Comparison of ENCODE assay signal across 9 mouse cellular contexts in genomic region chr12:85366271-85366670, GRCm38 (mm10). TPM values are rescaled to one million over a fixed set of nuclear protein-coding genes. Genes with fewer than 3 reads are reported as not detected.
A peak's percentile ranks its signal among the peaks of the same experiment; 100 is the strongest.
DNase-seq lines count a peak whose midpoint lies in the region; ATAC-seq and TF ChIP-seq lines count a peak whose summit lies in the region.
"Had no signal": no experiment of that assay in that cellular context is flagged by ENCODE, and none has a peak within 500 bp of the region (broad histone marks: within the 10 kb centered on the region; RNA-seq: fewer than 3 reads in every experiment).

No protein-coding gene starts in this region.

- TF ChIP-seq POLR2A in cerebellum, adult 2 months (IDR thresholded peaks at IDR 0.05; ENCODE audit: borderline replicate concordance, insufficient read depth, low read length): no peak
- no peak for TF ChIP-seq POLR2A in liver, adult 2 months (IDR thresholded peaks at IDR 0.05; ENCODE audit: extremely low read depth, insufficient read depth, low read length)

- TF ChIP-seq CTCF in cerebellum, adult 2 months (IDR thresholded peaks at IDR 0.05; ENCODE audit: borderline replicate concordance, insufficient read depth, low read depth, low read length): no peak
- TF ChIP-seq CTCF in liver, adult 2 months (IDR thresholded peaks at IDR 0.05; ENCODE audit: low read depth, low read length): 0 out of 2 replicates have a peak, but pooled peaks have one; percentile 22
- TF ChIP-seq CTCF in midbrain, postnatal 0 days (IDR thresholded peaks at IDR 0.05): peak; percentile 11; the same call in 1 of the 2 replicates

- intact Hi-C loops in heart, postnatal 10 days (cut with DNase I): no loop called here

- peaks cover 56% of the 10 kb centered on the region for H3K79me2 ChIP-seq in liver, adult 2 months (ENCODE audit: control insufficient read depth, insufficient read depth, low read length)

- no peak overlapping the region for H3K27ac ChIP-seq in cerebellum, adult 2 months (ENCODE audit: insufficient read depth, low read length)
- no peak overlapping the region for H3K27ac ChIP-seq in liver, adult 2 months (replicated peaks; ENCODE audit: insufficient read depth, low read depth, low read length)
- H3K27ac ChIP-seq in liver, embryonic 11.5 days (ENCODE audit: low read depth, low read length): no peak overlapping the region
- H3K27ac ChIP-seq in midbrain, postnatal 0 days (ENCODE audit: low read depth, low read length): no peak overlapping the region; the same call in 1 of the 2 replicates

- no peaks in the 10 kb centered on the region for H3K36me3 ChIP-seq in liver, adult 2 months (ENCODE audit: control insufficient read depth, insufficient read depth, low read length)
- H3K36me3 ChIP-seq in liver, embryonic 11.5 days (ENCODE audit: control insufficient read depth, insufficient read depth, low read length): peaks cover 2% of the 10 kb centered on the region; the same call in 1 of the 2 replicates
- H3K36me3 ChIP-seq in midbrain, postnatal 0 days (ENCODE audit: insufficient read depth, low read length): no peaks in the 10 kb centered on the region

- H3K27me3 ChIP-seq in cerebellum, adult 2 months (ENCODE audit: control insufficient read depth, insufficient read depth, low read length): no peaks in the 10 kb centered on the region
- no peaks in the 10 kb centered on the region for H3K27me3 ChIP-seq in liver, adult 2 months (ENCODE audit: control insufficient read depth, insufficient read depth, low read length)
- no peaks in the 10 kb centered on the region for H3K27me3 ChIP-seq in liver, embryonic 11.5 days (replicated peaks; ENCODE audit: control insufficient read depth, insufficient read depth, low read length)
- H3K27me3 ChIP-seq in midbrain, postnatal 0 days (ENCODE audit: insufficient read depth, low read length): no peaks in the 10 kb centered on the region

- ATAC-seq in liver, embryonic 11.5 days (replicated peaks; ENCODE audit: low FRiP score): no peak
- ATAC-seq in midbrain, postnatal 0 days (ENCODE audit: low FRiP score): peak; percentile 66; the same call in 1 of the 2 replicates

- no peaks in the 10 kb centered on the region for H3K9me3 ChIP-seq in liver, embryonic 11.5 days (ENCODE audit: control insufficient read depth, low read length)
- H3K9me3 ChIP-seq in midbrain, postnatal 0 days (ENCODE audit: low read length): no peaks in the 10 kb centered on the region

- no peak overlapping the region for H3K4me2 ChIP-seq in liver, embryonic 11.5 days
- no peak overlapping the region for H3K4me2 ChIP-seq in midbrain, postnatal 0 days (ENCODE audit: low read depth, low read length, poor library complexity, severe bottlenecking)
- H3K4me2 ChIP-seq: lung, embryonic 14.5 days had no signal

- H3K4me3 ChIP-seq in cerebellum, adult 2 months (replicated peaks; ENCODE audit: insufficient read depth, low read depth, low read length): no peak overlapping the region
- H3K4me3 ChIP-seq in liver, adult 2 months (ENCODE audit: insufficient read depth, low read depth, low read length): no peak overlapping the region
- H3K4me3 ChIP-seq in liver, embryonic 11.5 days (ENCODE audit: low read depth, low read length): no peak overlapping the region
- no peak overlapping the region for H3K4me3 ChIP-seq in midbrain, postnatal 0 days (ENCODE audit: low read depth, low read length)

- H3K4me1 ChIP-seq in cerebellum, adult 2 months (ENCODE audit: control insufficient read depth, insufficient read depth, low read length): peaks cover 6% of the 10 kb centered on the region
- H3K4me1 ChIP-seq in liver, adult 2 months (ENCODE audit: control insufficient read depth, insufficient read depth, low read length): peaks cover 24% of the 10 kb centered on the region
- H3K4me1 ChIP-seq in liver, embryonic 11.5 days (replicated peaks; ENCODE audit: control insufficient read depth, insufficient read depth, low read length): peaks cover 10% of the 10 kb centered on the region
- no peaks in the 10 kb centered on the region for H3K4me1 ChIP-seq in midbrain, postnatal 0 days (ENCODE audit: insufficient read depth, low read length)

- no peak overlapping the region for H3K9ac ChIP-seq in liver, adult 2 months (ENCODE audit: low read depth, low read length)
- H3K9ac ChIP-seq in liver, embryonic 11.5 days (ENCODE audit: low read depth, low read length): no peak overlapping the region
- no peak overlapping the region for H3K9ac ChIP-seq in midbrain, postnatal 0 days (replicated peaks; ENCODE audit: low read length, poor library complexity, severe bottlenecking)
- H3K9ac ChIP-seq: lung, embryonic 14.5 days had no signal

- WGBS in cerebellum, adult 2 months: 64% methylated on average over 3 of the region's 3 CpGs
- 40% methylated on average over 3 of the region's 3 CpGs for WGBS in liver, adult 2 months
- 91% methylated on average over 3 of the region's 3 CpGs for WGBS in liver, embryonic 11.5 days
- 74% methylated on average over 3 of the region's 3 CpGs for WGBS in midbrain, postnatal 0 days

- DNase-seq in cerebellum, adult 2 months: peak; percentile 22 to 46
- DNase-seq in cerebellum, adult 8-10 months: no peak
- DNase-seq in liver, adult 2 months (ENCODE audit: extremely low read depth, low read depth, low spot score): no peak
- no peak for DNase-seq in liver, embryonic 11.5 days (ENCODE audit: low spot score)
- DNase-seq in heart, postnatal 10 days: peak; percentile 43 to 64
- DNase-seq in midbrain, postnatal 0 days (ENCODE audit: low spot score): peak; percentile 77
- DNase-seq in urinary bladder, postnatal 10 days (ENCODE audit: low spot score): no peak
- no peak for DNase-seq in gastrocnemius, postnatal 4 days (ENCODE audit: low spot score in 2 of 2)
- DNase-seq: lung, embryonic 14.5 days had no signal

RNA-seq across cellular contexts. Expression of gene Tmed10, which starts 8.4 kb away (rescaled TPM):
- 174 and 178 TPM in 2 replicates for polyA plus RNA-seq in cerebellum, adult 2 months (2012; rRNA removed)
- total RNA-seq in liver, adult 2 months (2014; rRNA removed): 44.3 and 57.3 TPM in 2 replicates
- 151 and 152 TPM in 2 replicates for polyA plus RNA-seq in liver, adult 2 months (2012; rRNA removed)
- polyA plus RNA-seq in liver, embryonic 11.5 days (2014; fragmentation: Nextera tagmentation; extraction: Ambion mirVana): 271 and 278 TPM in 2 replicates
- 100 to 1,000 TPM; 184 to 190 TPM for total RNA-seq in heart, postnatal 10 days (2021)
- 68.2 and 68.6 TPM in 2 replicates for total RNA-seq in midbrain, postnatal 0 days (2014; rRNA removed)
- polyA plus RNA-seq in midbrain, postnatal 0 days (2015; fragmentation: Nextera tagmentation; extraction: Ambion mirVana): 175 and 186 TPM in 2 replicates
- total RNA-seq in gastrocnemius, postnatal 4 days (2021): 100 to 1,000 TPM; 190 to 191 TPM

RNA-seq across cellular contexts. Expression of gene Nek9, which starts 27.1 kb away (rescaled TPM):
- 38.6 and 40.1 TPM in 2 replicates for polyA plus RNA-seq in cerebellum, adult 2 months (2012; rRNA removed)
- total RNA-seq in liver, adult 2 months (2014; rRNA removed): 17.0 and 19.1 TPM in 2 replicates
- polyA plus RNA-seq in liver, adult 2 months (2012; rRNA removed): 13.7 and 14.0 TPM in 2 replicates
- polyA plus RNA-seq in liver, embryonic 11.5 days (2014; fragmentation: Nextera tagmentation; extraction: Ambion mirVana): 7.2 and 9.4 TPM in 2 replicates
- total RNA-seq in heart, postnatal 10 days (2021): 10 to 100 TPM; 74.2 to 79.1 TPM
- 16.5 and 22.8 TPM in 2 replicates for total RNA-seq in midbrain, postnatal 0 days (2014; rRNA removed)
- polyA plus RNA-seq in midbrain, postnatal 0 days (2015; fragmentation: Nextera tagmentation; extraction: Ambion mirVana): 7.1 and 7.5 TPM in 2 replicates
- total RNA-seq in gastrocnemius, postnatal 4 days (2021): 10 to 100 TPM; 59.6 to 60.9 TPM

Comparison
In these comparisons a context has a peak if more than half of its experiments do, and no peak if none do; other contexts are left out.
1. DNase-seq: peak in cerebellum, adult 2 months (2 of 2), heart, postnatal 10 days (2 of 2) and midbrain, postnatal 0 days (single experiment); none in cerebellum, adult 8-10 months (single experiment), liver, adult 2 months (single experiment), liver, embryonic 11.5 days (single experiment), urinary bladder, postnatal 10 days (single experiment) and gastrocnemius, postnatal 4 days (0 of 2).